Mouse (Mus musculus) heart, embryonic 16.5 days (tissue): ENCODE data around the gene Nfia. TPM values are rescaled to one million over a fixed set of nuclear protein-coding genes. Genes with fewer than 3 reads are reported as not detected.

Experiments used
- ATAC-seq: fragments of 200-750 bp; cut with Nextera tagmentation; replicated peaks from 2 replicates; pipeline ENCODE4 v1.8.0; 2017; ENCODE audit warnings: moderate number of reproducible peaks; ENCODE audit not compliant: insufficient read depth, low FRiP score; ENCODE audit errors: extremely low read depth
- H3K27ac ChIP-seq: fragments of 300-500 bp; sonication (generic); 2 replicates; pipeline ENCODE4 v1.5.1; 2014; ENCODE audit warnings: mild to moderate bottlenecking, low read length, control low read depth, moderate library complexity
- H3K27me3 ChIP-seq: fragments of 300-500 bp; sonication (generic); 2 replicates; pipeline ENCODE4 v1.6.1; 2014; ENCODE audit warnings: low read length, mixed read lengths; ENCODE audit not compliant: control insufficient read depth, insufficient read depth
- H3K36me3 ChIP-seq: fragments of 300-500 bp; sonication (generic); 2 replicates; pipeline ENCODE4 v1.6.1; 2014; ENCODE audit not compliant: control insufficient read depth, insufficient read depth
- H3K4me1 ChIP-seq: fragments of 300-500 bp; sonication (generic); 2 replicates; pipeline ENCODE4 v1.6.1; 2014; ENCODE audit warnings: low read length, mixed read lengths; ENCODE audit not compliant: control insufficient read depth, insufficient read depth
- H3K4me2 ChIP-seq: fragments of 300-500 bp; sonication (generic); 2 replicates; pipeline ENCODE4 v1.6.1; 2014; ENCODE audit warnings: low read depth, mild to moderate bottlenecking, control low read depth, low read length
- H3K4me3 ChIP-seq: fragments of 300-500 bp; sonication (generic); 2 replicates; pipeline ENCODE4 v1.5.1; 2014; ENCODE audit warnings: mild to moderate bottlenecking, control low read depth, low read length
- H3K9ac ChIP-seq: fragments of 300-500 bp; sonication (generic); 2 replicates; pipeline ENCODE4 v1.6.1; 2014; ENCODE audit warnings: low read length, control low read depth
- H3K9me3 ChIP-seq: fragments of 300-500 bp; sonication (generic); replicated peaks from 2 replicates; pipeline ENCODE4 v1.6.1; 2016; ENCODE audit warnings: low read length; ENCODE audit not compliant: control insufficient read depth
- WGBS: fragments of 180-500 bp; shearing (Covaris S2); extraction: QIAGEN DNeasy Blood & Tissue Kit; methylation state at CpG from one replicate; pipeline ENCODE4 v1.1.7; 2014; 5-methylcytosine and 5-hydroxymethylcytosine counted together
- polyA plus RNA-seq: library from polyadenylated mRNA; unstranded; fragments of >200 nt; fragmentation: Nextera tagmentation; extraction: Ambion mirVana; gene quantifications from 2 replicates; pipeline ENCODE4 v1.2.1, GENCODE M21; 2015

Gene Nfia
- polyA plus RNA-seq, 1 experiment from 2014 or later, result 37.3 TPM

DNA sequence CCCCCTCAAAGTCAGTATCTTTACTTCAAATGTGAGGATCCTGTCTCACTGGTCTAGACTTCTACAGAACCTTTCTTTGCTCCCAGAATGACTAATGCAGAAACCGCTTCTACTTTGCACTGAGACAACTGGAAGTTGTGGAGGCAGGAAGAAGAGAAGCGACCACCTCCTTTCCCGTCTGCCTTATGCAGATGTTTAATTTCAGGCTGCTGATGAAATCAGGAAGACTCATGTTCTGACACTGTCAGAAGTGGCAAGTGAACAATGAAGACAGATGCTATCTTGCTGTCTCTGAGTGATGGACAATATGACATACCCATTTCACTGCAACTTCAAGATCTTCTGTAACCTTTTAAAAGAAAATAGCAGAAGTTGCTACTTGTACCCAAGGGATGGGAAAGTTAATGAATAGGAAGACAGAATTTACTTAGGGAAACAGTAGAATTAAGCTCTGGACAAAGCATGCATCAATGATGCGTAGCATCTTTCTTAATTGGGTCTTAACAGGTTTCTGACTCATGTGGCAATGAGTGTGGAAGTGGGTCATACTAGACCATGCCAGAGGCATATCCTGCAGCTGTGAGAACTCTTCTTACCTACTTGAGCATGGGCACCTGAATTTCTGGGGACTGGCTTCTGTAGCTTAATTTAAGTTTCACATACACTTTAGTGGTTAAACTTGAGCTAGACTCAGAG lies 49.2 kb downstream of the Nfia start:
- WGBS, result 70% methylated on average over 4 of the region's 4 CpGs
- Histone ChIP-seq H3K27ac (no peak overlapping the region), H3K27me3 (no peaks in the 10 kb centered on the region), H3K9ac (no peak overlapping the region), H3K36me3 (no peaks in the 10 kb centered on the region), H3K4me2 (no peak overlapping the region), H3K4me1 (peaks cover 62% of the 10 kb centered on the region), H3K4me3 (no peak overlapping the region), H3K9me3 (no peaks in the 10 kb centered on the region)
- ATAC-seq, result no peak

DNA sequence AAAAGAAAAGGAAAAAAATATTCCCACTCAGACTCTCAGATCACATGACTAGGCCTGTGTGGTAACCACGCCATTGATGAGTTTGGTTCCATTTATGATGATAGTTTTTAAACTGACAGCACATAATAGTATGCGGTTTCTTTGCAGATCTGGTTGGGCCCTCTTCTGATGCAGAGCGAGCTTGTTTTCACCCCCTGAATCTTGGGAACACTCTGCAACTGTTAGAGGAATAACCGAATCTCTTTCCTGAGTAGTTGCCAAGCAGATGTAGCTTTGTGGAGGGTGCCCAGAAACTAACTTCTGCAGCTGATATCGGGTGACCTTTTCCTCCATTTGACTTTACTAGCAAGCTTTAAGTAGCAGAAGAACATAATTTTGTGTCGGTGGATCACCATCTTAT lies 51.0 kb downstream of the Nfia start:
- Histone ChIP-seq H3K27me3 (no peaks in the 10 kb centered on the region), H3K9ac (no peak overlapping the region), H3K4me3 (no peak overlapping the region), H3K4me1 (peaks cover 65% of the 10 kb centered on the region), H3K27ac (peak overlapping the region; percentile 37; the same call in 1 of the 2 replicates), H3K36me3 (no peaks in the 10 kb centered on the region), H3K9me3 (no peaks in the 10 kb centered on the region), H3K4me2 (no peak overlapping the region)
- WGBS, result 72% methylated on average over 6 of the region's 6 CpGs
- ATAC-seq, result no peak

DNA sequence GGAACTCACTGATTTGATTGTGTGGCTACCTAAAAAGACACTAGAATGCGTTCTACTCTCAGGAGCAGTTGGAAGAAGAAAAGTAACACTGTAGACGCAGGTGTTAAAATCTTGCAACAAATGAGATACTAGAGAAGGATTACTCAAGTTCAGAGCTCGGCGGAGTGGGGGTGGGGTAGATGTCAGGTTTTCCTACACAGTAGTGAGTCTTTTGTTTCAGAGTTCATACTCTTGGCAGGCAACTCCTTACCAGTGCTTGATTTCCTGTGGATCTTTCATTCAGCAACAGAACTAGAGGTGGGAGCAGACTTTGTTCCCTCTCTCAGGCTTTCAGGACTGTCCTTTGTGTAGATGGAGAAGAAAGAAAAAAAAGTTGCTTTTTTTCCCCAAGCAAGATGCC lies 51.9 kb downstream of the Nfia start:
- Histone ChIP-seq H3K9ac (no peak overlapping the region), H3K4me3 (no peak overlapping the region), H3K27ac (peak overlapping the region; percentile 60), H3K4me1 (peaks cover 60% of the 10 kb centered on the region), H3K36me3 (no peaks in the 10 kb centered on the region), H3K27me3 (no peaks in the 10 kb centered on the region), H3K4me2 (0 out of 2 replicates have a peak overlapping the region, but pooled peaks have one; percentile 3), H3K9me3 (no peaks in the 10 kb centered on the region)
- no peak for ATAC-seq
- WGBS, result 52% methylated on average over 4 of the region's 4 CpGs

- peaks cover 65% of the 10 kb centered on the region for H3K4me1 ChIP-seq
- no peak overlapping the region for H3K4me3 ChIP-seq
- no peak for ATAC-seq
- 63% methylated on average over 4 of the region's 4 CpGs for WGBS
- no peak overlapping the region for H3K9ac ChIP-seq
- H3K36me3 ChIP-seq, result no peaks in the 10 kb centered on the region
- H3K27ac ChIP-seq, result peak overlapping the region; percentile 92
- no peaks in the 10 kb centered on the region for H3K9me3 ChIP-seq
- H3K27me3 ChIP-seq, result no peaks in the 10 kb centered on the region
- H3K4me2 ChIP-seq, result no peak overlapping the region
Observed at GRCm38 (mm10) chr4:97825432-97825831, 52.9 kb downstream of the Nfia start.

- WGBS, result 60% methylated on average over 4 of the region's 4 CpGs
- Histone ChIP-seq H3K4me2 (no peak overlapping the region), H3K27me3 (no peaks in the 10 kb centered on the region), H3K36me3 (no peaks in the 10 kb centered on the region), H3K9me3 (no peaks in the 10 kb centered on the region), H3K27ac (peak overlapping the region; percentile 92), H3K4me1 (peaks cover 65% of the 10 kb centered on the region), H3K4me3 (no peak overlapping the region), H3K9ac (0 out of 2 replicates have a peak overlapping the region, but pooled peaks have one; percentile 21)
- no peak for ATAC-seq
Observed at GRCm38 (mm10) chr4:97825841-97826240, 53.3 kb downstream of the Nfia start.

DNA sequence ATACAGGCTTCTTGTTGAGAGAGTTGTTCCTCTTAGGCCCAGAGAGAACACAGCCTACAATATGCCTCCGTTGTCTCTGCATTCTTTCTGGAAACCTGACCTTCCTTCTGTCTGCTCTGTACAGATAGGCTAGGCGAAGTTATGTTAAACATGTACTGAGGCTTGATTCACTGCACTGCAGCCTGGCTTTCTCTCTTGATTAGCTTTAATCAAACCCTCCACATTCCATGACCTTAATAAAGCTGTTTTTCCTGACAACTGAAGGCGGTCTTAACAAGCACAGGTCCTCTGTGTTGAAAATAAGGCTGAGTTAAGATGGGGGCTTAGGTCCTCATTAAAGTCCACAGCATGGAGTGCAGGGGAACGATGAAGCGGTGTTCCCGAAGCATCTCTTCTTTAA lies 54.6 kb downstream of the Nfia start:
- peak; percentile 87 for ATAC-seq
- Histone ChIP-seq H3K27me3 (no peaks in the 10 kb centered on the region), H3K4me3 (no peak overlapping the region), H3K27ac (peak overlapping the region; percentile 92), H3K36me3 (no peaks in the 10 kb centered on the region), H3K4me2 (peak overlapping the region; percentile 25), H3K9ac (peak overlapping the region; percentile 20; the same call in 1 of the 2 replicates), H3K9me3 (no peaks in the 10 kb centered on the region), H3K4me1 (peaks cover 72% of the 10 kb centered on the region)
- WGBS, result 46% methylated on average over 6 of the region's 6 CpGs

DNA sequence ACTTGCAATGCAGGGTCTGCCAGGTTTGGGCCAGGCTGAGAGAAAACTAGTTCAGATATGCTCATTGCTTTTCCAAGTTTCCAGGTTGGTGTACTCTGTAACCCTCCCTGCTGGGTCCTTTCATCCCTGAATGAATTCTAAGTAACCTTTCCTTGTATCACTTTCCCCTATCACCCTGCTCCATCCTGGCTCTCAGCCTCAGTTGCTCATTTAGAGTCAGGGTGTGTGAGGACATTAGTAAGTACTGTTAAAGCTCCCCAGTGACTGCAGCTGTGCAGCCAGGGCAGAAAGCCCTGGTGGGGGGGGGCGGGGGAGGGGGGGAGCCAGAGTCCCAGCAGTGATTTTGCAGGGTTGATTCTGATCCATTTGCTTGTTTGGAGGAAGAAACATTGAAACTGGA lies 56.0 kb downstream of the Nfia start:
- H3K27me3 ChIP-seq, result no peaks in the 10 kb centered on the region
- peaks cover 66% of the 10 kb centered on the region for H3K4me1 ChIP-seq
- no peak overlapping the region for H3K9ac ChIP-seq
- no peak for ATAC-seq
- H3K4me3 ChIP-seq, result no peak overlapping the region
- H3K27ac ChIP-seq, result peak overlapping the region; percentile 92
- no peaks in the 10 kb centered on the region for H3K9me3 ChIP-seq
- WGBS, result 42% methylated on average over 1 of the region's 1 CpGs
- no peaks in the 10 kb centered on the region for H3K36me3 ChIP-seq
- no peak overlapping the region for H3K4me2 ChIP-seq

- Histone ChIP-seq H3K4me1 (peaks cover 65% of the 10 kb centered on the region), H3K36me3 (no peaks in the 10 kb centered on the region), H3K4me3 (no peak overlapping the region), H3K27ac (no peak overlapping the region), H3K27me3 (no peaks in the 10 kb centered on the region), H3K9me3 (no peaks in the 10 kb centered on the region), H3K4me2 (no peak overlapping the region), H3K9ac (no peak overlapping the region)
- ATAC-seq, result no peak
- 81% methylated on average over 11 of the region's 12 CpGs for WGBS
Observed at GRCm38 (mm10) chr4:97829336-97830050, 57.0 kb downstream of the Nfia start.
